Mouse (Mus musculus) myocyte (in vitro differentiated cells): ENCODE measurements around the gene Gpsm1. TPM values are rescaled to one million over a fixed set of nuclear protein-coding genes. Genes with fewer than 3 reads are reported as not detected.

Experiments used
- H3K27me3 ChIP-seq: one replicate; pipeline ENCODE4 v1.6.1; 2011; ENCODE audit not compliant: control insufficient read depth, insufficient read depth, insufficient read length
- H3K36me3 ChIP-seq: one replicate; pipeline ENCODE4 v1.6.1; 2011; ENCODE audit not compliant: control insufficient read depth, insufficient read depth
- H3K4me2 ChIP-seq: one replicate; pipeline ENCODE4 v1.6.1; 2011; ENCODE audit warnings: low read depth, control low read depth
- H3K4me3 ChIP-seq: one replicate; pipeline ENCODE4 v1.5.1; 2011; ENCODE audit warnings: mild to moderate bottlenecking, control low read depth, moderate library complexity
- H3K79me2 ChIP-seq: one replicate; pipeline ENCODE4 v1.6.1; 2011; ENCODE audit not compliant: control insufficient read depth, insufficient read depth
- H3ac ChIP-seq: one replicate; pipeline ENCODE4 v1.6.1; 2011; ENCODE audit not compliant: control insufficient read depth, insufficient read length
- CEBPB ChIP-seq: IDR thresholded peaks from 2 replicates; pipeline ENCODE4 v1.6.1; 2011; ENCODE audit warnings: mild to moderate bottlenecking, moderate library complexity; ENCODE audit not compliant: poor library complexity, insufficient read depth, severe bottlenecking
- E2F4 ChIP-seq: IDR thresholded peaks from one replicate; pipeline ENCODE4 v1.6.1; 2011; ENCODE audit warnings: mild to moderate bottlenecking, control low read depth, moderate library complexity; ENCODE audit not compliant: insufficient read depth
- MAX ChIP-seq: IDR thresholded peaks from one replicate; pipeline ENCODE4 v1.6.1; 2011; ENCODE audit warnings: low read depth, mild to moderate bottlenecking, control low read depth
- MYOD1 ChIP-seq, 3 experiments: IDR thresholded peaks; one replicate each; pipeline ENCODE4 v1.6.1; 2011; ENCODE audit warnings: control low read depth in 2 of 3, low read depth in 2 of 3, mild to moderate bottlenecking in 2 of 3, moderate library complexity in 1 of 3; ENCODE audit not compliant: insufficient read length in 2 of 3, control insufficient read depth in 1 of 3
- MYOG ChIP-seq, 3 experiments: IDR thresholded peaks; one replicate each; pipeline ENCODE4 v1.6.1; 2011; ENCODE audit warnings: control low read depth in 2 of 3, low read depth in 2 of 3, mild to moderate bottlenecking in 2 of 3; ENCODE audit not compliant: insufficient read length in 2 of 3, control insufficient read depth in 1 of 3, insufficient read depth in 1 of 3
- POLR2A ChIP-seq: IDR thresholded peaks from one replicate; pipeline ENCODE4 v1.6.1; 2011; ENCODE audit warnings: low read depth, mild to moderate bottlenecking, control low read depth, moderate library complexity; ENCODE audit not compliant: insufficient read length
- POLR2AphosphoS2 ChIP-seq: IDR thresholded peaks from one replicate; pipeline ENCODE4 v1.6.1; 2011; ENCODE audit warnings: low read depth, control low read depth; ENCODE audit not compliant: insufficient read length
- REST ChIP-seq: IDR thresholded peaks from one replicate; pipeline ENCODE4 v1.6.1; 2011; ENCODE audit warnings: mild to moderate bottlenecking, control low read depth, moderate library complexity; ENCODE audit not compliant: insufficient read depth, insufficient read length
- SRF ChIP-seq: IDR thresholded peaks from one replicate; pipeline ENCODE4 v1.6.1; 2011; ENCODE audit warnings: low read depth; ENCODE audit not compliant: control insufficient read depth, insufficient read length
- TCF12 ChIP-seq: IDR thresholded peaks from one replicate; pipeline ENCODE4 v1.6.1; 2011; ENCODE audit warnings: mild to moderate bottlenecking, control low read depth; ENCODE audit not compliant: poor library complexity, insufficient read depth, severe bottlenecking
- TCF3 ChIP-seq: IDR thresholded peaks from one replicate; pipeline ENCODE4 v1.6.1; 2011; ENCODE audit warnings: low read depth, control low read depth; ENCODE audit not compliant: insufficient read length
- USF1 ChIP-seq: IDR thresholded peaks from one replicate; pipeline ENCODE4 v1.6.1; 2011; ENCODE audit warnings: low read depth, mild to moderate bottlenecking, control low read depth, moderate library complexity
- polyA plus RNA-seq: library from polyadenylated mRNA; unstranded; fragments of >200 nt; fragmentation: generic; extraction: Trizol; gene quantifications from one replicate; pipeline ENCODE4 v1.2.1, GENCODE M21; 2012; ENCODE audit warnings: missing spikeins

Gpsm1 gene
- polyA plus RNA-seq, 1 experiment, result 11.7 TPM

DNA sequence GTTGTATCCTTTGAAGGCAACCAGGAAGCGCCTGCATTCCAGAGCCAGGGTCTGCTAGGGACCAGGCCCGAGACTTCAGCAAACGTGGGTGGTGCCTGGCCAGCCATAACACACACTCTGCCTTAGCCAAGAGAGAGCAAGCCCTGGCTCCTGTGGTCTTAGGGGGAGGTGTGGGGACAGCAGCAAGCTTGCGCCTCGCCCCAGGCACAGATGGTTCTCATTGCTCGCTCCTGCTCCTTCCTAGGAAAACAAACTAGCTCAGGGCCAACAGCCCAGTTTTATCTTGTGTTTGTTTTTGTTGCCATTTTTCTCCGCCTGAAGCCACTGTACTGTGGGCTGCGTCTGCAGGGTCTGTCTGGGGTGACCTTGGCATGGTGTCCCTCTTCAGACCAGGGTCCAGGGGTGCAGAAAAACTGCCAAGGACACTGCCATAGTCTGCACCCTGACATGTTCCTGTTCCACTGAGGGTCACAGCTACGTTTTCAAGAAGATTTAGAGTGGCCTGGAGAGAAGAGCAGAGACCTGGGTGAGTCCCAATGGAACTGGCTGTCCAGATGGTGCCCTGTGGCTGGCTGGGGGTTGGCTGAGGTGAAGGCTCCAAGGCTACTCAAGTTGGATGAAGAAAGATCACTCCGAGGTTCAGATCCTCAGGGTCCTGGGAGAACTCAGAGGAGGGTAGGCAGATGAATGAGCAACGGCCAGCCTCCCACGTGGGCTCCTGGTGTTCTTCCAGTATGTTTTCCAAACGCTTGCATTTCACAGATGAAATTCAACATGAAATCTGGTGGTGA lies 839 bp upstream of the Gpsm1 start:
- Histone ChIP-seq H3K4me3 (peak overlapping the region; percentile 48), H3K27me3 (no peaks in the 10 kb centered on the region), H3K4me2 (peak overlapping the region; percentile 99), H3ac (peak overlapping the region; percentile 55), H3K79me2 (peaks cover 8% of the 10 kb centered on the region), H3K36me3 (no peaks in the 10 kb centered on the region)
- TF ChIP-seq E2F4 (no peak), MAX (no peak), REST (no peak), MYOD1 (IDR thresholded peaks at IDR 0.05; ENCODE audit: control insufficient read depth in 1 of 3, insufficient read length in 2 of 3, low read depth in 2 of 3) (no peak), TCF3 (no peak), SRF (no peak), TCF12 (no peak), POLR2A (no peak)

DNA sequence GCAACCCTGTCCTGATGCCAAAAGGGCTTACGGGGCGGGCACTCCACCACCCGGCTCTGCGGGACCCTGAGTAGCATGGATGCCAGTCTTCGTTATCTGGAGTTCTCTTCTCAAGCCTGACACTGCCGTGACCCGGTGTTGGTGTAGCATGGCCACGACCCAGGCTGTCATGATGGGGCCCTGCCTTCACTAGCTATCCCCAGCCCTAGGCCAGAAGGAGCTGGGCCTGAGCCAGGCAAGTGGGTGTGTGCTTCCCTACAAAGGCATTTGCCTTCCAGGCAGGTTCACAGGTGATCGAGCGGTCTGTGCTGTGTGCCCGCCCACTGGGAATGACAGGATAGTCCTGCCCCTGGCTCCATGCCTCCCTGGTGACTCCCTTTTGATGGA lies 603 bp downstream of the Gpsm1 start:
- Histone ChIP-seq H3K4me3 (peak overlapping the region; percentile 48), H3K27me3 (no peaks in the 10 kb centered on the region), H3K4me2 (peak overlapping the region; percentile 99), H3K36me3 (no peaks in the 10 kb centered on the region), H3ac (peak overlapping the region; percentile 55), H3K79me2 (peaks cover 8% of the 10 kb centered on the region)
- no peak for TF ChIP-seq REST
- TF ChIP-seq USF1, result no peak
- no peak for TF ChIP-seq CEBPB
- TF ChIP-seq TCF12, result no peak
- no peak for TF ChIP-seq E2F4
- TF ChIP-seq POLR2AphosphoS2, result no peak
- TF ChIP-seq SRF, result no peak
- TF ChIP-seq MAX, result no peak
- TF ChIP-seq TCF3, result no peak
- no peak for TF ChIP-seq MYOG (IDR thresholded peaks at IDR 0.05; ENCODE audit: control insufficient read depth in 1 of 3, insufficient read depth in 1 of 3, insufficient read length in 2 of 3, low read depth in 2 of 3)
- TF ChIP-seq MYOD1 (IDR thresholded peaks at IDR 0.05; ENCODE audit: control insufficient read depth in 1 of 3, insufficient read length in 2 of 3, low read depth in 2 of 3), result no peak
- TF ChIP-seq POLR2A, result no peak

DNA sequence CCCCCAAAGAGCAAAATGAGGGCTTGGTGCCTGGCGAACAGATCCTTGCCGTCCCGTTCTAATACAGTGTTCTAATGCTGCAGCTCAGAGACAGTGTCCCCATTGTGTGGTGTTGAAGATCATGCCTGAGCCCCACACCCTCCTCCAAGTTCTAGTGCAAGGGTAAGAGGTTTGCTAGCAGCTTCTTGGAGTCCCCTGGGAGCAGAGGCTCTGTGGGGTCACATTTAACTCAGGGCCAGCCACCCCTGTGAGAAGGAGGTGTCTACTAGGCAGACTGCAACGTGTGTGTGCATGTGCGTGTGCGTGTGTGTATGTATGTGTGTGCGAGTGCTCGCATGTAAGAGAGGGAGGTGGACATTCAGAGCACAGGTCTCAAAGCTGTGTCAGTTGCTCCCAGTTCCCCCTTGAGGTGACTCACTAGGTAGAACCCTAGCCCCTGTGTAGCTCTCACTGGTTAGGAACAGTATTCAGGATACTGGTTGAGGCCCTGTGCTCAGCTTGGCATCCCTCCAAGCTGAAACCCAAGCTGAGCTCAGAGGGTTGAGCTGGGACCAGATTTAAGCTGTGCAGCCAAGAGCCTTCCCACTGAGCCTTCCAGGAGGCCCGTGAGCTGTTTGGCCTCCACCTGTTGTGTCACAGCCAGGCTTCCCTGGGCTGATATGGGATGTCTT lies 1.4 kb downstream of the Gpsm1 start:
- Histone ChIP-seq H3K36me3 (no peaks in the 10 kb centered on the region), H3K4me2 (peak overlapping the region; percentile 99), H3K4me3 (peak overlapping the region; percentile 48), H3ac (peak overlapping the region; percentile 55), H3K27me3 (no peaks in the 10 kb centered on the region), H3K79me2 (peaks cover 8% of the 10 kb centered on the region)
- no peak for TF ChIP-seq MYOG (IDR thresholded peaks at IDR 0.05; ENCODE audit: control insufficient read depth in 1 of 3, insufficient read depth in 1 of 3, insufficient read length in 2 of 3, low read depth in 2 of 3)
- TF ChIP-seq MYOD1 (IDR thresholded peaks at IDR 0.05; ENCODE audit: control insufficient read depth in 1 of 3, insufficient read length in 2 of 3, low read depth in 2 of 3), result peak in 1 of 3 experiments; percentile 59

GRCm38 (mm10) chr2:26317371-26317770 lies 2.1 kb downstream of the Gpsm1 start:
- Histone ChIP-seq H3K4me3 (no peak overlapping the region), H3K36me3 (no peaks in the 10 kb centered on the region)
- TF ChIP-seq E2F4, result no peak
- TF ChIP-seq MYOG (IDR thresholded peaks at IDR 0.05; ENCODE audit: control insufficient read depth in 1 of 3, insufficient read depth in 1 of 3, insufficient read length in 2 of 3, low read depth in 2 of 3), result no peak
- TF ChIP-seq POLR2A, result no peak
- no peak for TF ChIP-seq MAX
- TF ChIP-seq REST, result no peak
- no peak for TF ChIP-seq USF1
- TF ChIP-seq POLR2AphosphoS2, result no peak
- TF ChIP-seq CEBPB, result no peak
- no peak for TF ChIP-seq TCF3
- TF ChIP-seq SRF, result no peak

More at GRCm38 (mm10) chr2:26317371-26317770, 2.1 kb downstream of the Gpsm1 start:
- H3K79me2 ChIP-seq, result peaks cover 8% of the 10 kb centered on the region
- no peaks in the 10 kb centered on the region for H3K27me3 ChIP-seq
- no peak overlapping the region for H3ac ChIP-seq
- H3K4me2 ChIP-seq, result peak overlapping the region; percentile 99
